Mouse (Mus musculus) thymus, adult 18-20 months (tissue): ENCODE measurements around the gene Tecrl.

Experiments
- DNase-seq, 2 experiments: peaks; one replicate each; pipeline ENCODE4 v3.0.0; 2022; ENCODE audit warnings: mixed read lengths in 2 of 2

The Tecrl gene

DNA sequence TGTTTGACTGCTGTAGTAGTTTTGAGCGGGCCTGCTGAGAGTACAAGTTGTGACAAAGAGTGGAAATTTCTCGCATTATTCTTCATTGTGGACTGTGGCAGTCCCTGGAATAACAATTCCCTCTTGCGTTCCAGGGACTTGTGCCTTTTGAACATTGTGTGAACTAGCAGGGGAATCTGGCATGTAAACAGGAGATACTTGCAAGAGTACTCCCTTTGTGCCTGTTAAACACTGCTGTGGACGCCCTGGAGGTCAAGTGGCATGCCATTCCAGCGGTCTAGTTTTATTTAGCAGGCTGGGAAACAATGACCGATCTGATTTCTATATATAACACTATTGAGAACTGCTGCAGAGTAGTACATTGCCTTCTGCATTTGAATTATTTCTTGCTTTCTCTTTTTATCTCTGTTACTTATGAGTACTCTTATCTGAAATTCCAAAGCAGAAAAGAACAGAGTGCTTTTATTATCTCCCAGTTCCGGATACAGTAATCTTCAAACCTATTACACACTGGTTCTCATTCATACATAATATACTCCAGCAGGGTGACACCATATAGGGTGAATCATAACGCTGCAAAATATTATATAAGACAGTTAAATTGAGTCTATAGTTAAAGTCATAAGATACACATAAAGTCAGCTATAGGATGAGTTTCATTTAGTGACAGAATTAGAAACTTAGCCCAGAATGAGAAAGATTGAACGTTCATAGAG is at the start of gene Tecrl:
Gene Tecrl (minus strand): TSS at position 350 of the 716 bp plus-strand sequence.
- no peak for DNase-seq

DNA sequence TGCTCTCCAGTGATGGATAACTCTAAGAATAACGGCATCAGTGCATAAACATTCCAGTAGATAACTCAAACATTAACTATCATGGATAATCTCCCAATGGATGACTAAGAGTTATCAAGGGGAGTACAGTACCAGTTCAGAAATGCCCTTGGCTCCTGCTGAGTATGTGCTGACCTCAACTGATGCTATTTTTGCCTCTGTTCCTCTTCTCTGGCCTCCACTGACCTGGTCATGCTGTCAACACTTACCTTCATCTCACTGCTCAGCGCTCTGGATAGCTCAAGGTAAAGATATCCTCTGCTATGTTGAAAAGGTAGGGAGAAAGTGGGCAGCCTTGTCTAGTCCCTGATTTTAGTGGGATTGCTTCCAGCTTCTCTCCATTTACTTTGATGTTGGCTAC is 30.0 kb upstream of the Tecrl start:
- no peak for DNase-seq

DNA sequence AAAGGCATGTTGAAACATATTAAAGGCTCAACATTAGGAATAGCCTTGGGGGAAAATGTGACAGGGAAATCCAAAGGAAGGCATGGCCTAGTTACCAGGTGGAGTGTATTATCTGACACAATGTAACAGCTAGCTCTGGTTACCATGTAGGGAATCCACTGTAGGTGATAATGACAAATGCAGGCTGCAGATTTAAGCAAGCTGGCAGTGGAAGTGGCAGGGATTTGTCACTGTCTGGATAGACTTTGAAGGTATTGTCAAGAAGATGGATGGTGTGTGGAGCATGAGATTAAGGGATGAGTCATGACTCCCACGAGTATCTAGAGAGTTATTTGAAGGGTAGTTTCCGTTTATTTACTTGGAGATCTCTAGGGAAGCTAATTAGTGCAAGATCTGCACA is 3.4 kb downstream of the Tecrl start:
- no peak for DNase-seq

DNA sequence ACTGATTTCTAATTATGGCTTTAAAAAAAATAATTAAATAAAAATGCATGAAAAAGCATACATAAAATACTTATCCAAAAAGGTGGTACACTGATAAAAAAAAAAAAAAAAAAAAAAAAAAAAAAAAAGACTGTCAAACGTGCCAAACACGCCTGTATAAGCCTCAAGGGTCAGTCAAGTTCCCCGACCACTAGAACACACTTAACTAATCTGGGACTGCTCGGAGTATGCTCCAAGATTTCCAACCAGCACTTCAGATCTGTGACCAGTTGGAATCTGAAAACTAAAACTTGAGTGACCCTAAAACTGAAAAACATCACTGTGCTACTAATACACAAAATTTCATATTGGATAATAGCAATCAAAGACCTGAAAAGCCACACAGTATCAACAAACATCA is 15.9 kb downstream of the Tecrl start:
- DNase-seq: no peak

DNA sequence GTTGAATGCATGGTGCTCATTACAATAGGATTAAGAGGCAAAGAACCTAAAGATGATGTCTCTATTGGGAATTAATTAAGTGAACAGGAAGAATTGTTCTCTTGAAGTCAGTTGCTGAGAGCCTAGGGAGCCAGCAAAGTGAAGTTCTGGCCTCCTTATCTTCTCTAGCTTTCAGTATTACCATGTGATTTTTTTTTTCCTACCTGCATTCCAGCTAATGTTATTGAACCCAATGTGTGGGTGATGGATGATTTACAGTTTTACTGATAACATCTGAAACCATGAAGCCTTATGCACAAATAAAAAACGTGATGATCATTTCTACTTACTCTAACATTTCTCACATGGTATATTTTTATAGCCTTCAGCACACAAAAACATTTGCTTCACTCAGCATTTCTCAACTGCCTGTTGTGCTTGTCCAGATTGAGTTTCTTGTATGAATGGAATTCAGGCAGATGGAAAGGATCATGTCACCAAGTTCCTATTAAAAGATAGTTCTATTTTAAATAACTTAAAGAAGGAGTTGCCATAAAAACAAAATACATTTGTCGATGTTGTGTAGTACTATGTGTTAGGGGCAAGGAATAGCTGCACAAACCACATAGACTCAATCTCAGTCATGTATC is 87.7 kb downstream of the Tecrl start:
- DNase-seq: no peak

DNA sequence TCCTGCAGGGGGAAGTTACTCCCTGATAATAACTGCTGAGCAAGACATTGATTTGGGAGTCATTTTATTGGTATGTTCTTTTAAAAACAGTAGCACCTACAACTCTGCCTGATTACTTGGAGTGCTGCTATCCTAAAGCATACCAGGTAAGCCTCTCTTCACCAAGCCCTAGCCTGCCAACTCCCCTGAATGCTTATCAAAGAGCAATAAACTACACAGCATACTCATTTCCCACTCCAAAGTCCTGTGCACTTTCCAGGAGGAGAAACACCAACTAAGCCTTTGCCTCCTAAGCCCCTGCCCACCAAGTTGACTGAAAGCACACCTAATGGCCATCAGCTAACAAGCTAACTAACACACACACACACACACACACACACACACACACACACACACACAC is 94.9 kb downstream of the Tecrl start:
- no peak for DNase-seq

DNA sequence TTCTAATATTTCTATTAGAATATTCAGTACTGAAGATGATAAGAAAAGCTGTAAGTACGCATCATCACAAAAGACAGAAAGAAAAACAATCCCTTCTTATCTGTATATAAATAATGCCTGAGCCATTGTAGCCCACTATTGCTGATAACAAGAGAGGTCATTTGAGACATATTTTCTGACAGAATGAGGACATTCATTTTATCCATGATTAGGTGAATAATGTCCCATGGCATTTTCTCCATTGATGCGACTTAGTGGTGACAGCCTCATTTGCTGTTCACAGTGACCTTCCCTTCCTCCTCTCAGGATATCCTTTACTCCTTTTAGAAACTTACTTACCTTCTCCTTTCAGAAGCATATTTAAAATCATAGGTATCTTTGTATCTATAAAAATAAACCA is 100.9 kb downstream of the Tecrl start:
- no peak for DNase-seq

DNA sequence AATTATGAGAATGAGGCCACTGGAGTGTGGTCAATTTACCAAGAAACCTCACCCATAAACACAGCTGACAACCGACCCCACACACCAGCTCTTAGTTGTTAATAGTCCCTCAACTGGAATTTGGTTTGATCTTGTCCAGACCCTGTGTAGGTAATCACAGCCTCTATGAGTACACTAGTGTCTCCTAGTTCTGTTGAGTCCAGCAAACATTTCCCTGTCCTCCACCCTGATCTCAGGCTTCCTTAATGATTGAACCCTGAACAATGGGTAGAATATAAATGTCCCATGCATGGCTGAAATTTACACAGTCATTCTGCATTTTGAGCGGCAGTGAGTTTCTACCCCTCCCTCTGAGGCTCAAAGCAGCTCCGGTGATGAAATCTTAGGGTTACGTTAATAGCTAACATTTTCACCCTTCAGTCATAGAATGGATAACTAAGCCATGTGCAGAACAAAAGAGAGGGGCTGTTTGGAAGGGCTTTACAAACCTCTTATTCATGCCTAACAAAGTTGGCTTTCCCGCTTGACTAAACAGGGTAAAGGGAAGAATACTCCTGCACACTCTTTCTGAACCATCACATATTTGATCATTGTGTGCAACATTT is 116.0 kb downstream of the Tecrl start:
- no peak for DNase-seq
